Mouse (Mus musculus): Measurements from ENCODE around the gene Mmp24.

- no peak for TF ChIP-seq POLR2A (IDR thresholded peaks at IDR 0.05; ENCODE audit: control insufficient read depth, extremely low read depth, insufficient read depth, low read length, poor library complexity)
- no peak for TF ChIP-seq CTCF (IDR thresholded peaks at IDR 0.05; ENCODE audit: borderline replicate concordance, control insufficient read depth, extremely low read depth, insufficient read depth, low read length, poor library complexity)
Measured at GRCm38 (mm10) chr2:155727764-155728395, 47.3 kb upstream of the Mmp24 start.
